Mouse (Mus musculus) erythroblast, embryonic 14.5 days (primary cell): ENCODE data around the gene Cct3.

Experiments used
- GATA1 ChIP-seq: IDR thresholded peaks from 2 replicates; pipeline ENCODE4 v1.6.1; 2012; ENCODE audit warnings: low read length, inconsistent platforms, mixed read lengths
- TAL1 ChIP-seq: IDR thresholded peaks from 3 replicates; pipeline ENCODE4 v1.6.1; 2012; ENCODE audit warnings: low read length, inconsistent platforms, mixed read lengths

GRCm38 (mm10) chr3:88256382-88256781 is 40.5 kb upstream of the Cct3 start:
- TF ChIP-seq GATA1 = no peak
- TF ChIP-seq TAL1 = no peak
